Mouse (Mus musculus): ENCODE measurements around the gene Prss35.

Gene Prss35

DNA sequence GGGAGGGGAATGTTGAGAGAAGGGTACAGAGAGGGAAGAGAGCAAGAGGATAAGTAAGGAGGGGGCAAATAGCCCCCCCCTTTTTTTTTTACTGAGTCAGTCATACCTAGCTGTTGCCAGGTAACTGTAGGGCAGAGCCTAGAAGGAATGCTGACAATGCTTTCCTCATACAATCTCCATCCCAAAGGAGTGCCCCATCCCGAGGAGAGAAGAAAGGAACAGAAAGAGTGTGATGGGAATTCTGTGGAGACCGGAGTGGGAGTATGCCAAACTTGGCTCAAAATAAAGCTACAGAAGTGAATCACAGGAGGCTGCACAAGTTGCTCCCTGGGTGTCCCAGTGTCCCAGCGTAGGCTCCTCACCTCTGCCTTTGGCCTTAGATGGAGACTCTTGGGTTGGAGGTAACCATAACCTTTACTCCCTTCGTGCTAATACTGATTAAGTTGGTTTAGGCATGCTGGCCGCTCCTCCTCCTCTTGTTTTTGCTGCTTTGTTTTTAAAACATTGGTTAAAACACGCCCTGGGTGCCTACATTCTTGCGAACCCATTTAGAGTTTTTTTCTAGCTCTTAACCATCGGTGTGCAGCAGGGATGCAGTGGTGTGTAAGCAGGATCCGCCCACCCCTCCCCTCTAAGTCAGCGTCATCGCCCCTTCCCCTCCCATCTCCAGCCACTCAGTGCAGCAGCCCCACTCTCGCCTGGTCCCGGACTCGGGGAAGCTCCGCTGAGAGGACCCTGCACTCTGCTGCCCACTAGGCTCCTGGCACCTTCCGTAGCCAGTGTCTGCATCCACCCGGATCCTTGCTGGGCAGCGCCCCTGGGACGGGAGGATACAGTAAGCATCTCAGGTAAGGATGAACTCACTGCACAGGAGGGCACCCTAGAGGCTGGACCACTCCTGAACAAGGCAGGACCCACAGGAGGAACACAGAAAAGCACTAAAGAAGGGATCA lies at the start of gene Prss35:
Gene Prss35, plus strand, starts transcription at position 691 of the 953 bp plus-strand sequence.
- DNase-seq (ENCODE audit: low spot score), result no peak

DNA sequence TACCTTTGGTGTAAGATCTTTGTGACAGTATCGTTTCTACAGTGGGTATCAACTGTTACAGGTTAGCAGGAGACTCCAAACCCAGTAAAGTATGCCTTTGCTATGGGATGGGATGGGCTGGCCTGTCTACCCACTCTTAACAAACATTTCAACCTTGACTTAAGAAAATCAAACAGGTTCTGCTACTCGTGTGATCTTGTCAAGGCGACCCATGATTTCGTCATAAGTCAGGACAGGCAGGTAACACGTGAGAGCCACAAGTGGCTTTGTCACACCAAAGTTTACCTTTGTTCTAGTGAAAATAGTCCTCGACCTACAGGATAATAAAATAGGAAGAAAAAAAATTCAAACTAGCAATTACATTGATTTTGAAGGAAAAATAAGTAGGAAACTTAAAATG lies 49.5 kb upstream of the Prss35 start:
- DNase-seq (ENCODE audit: low spot score), result no peak

DNA sequence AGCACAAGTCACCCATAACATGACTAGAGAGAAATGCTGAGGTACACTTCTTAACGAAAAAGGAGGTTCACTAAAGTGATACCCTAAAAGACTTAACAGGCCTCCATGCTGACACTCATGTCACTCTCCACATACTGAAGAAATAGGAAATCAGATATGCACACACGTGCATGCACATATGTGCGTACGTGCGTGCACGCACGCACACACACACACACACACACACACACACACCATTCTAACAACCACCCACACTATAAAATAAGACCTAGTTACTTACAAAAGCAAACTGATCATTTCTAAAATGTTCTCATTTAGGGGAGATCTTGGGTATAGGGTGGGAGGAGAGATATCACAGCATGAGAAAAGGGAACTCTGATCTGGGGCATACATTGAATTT lies 48.8 kb upstream of the Prss35 start:
- DNase-seq (ENCODE audit: low spot score), result no peak

DNA sequence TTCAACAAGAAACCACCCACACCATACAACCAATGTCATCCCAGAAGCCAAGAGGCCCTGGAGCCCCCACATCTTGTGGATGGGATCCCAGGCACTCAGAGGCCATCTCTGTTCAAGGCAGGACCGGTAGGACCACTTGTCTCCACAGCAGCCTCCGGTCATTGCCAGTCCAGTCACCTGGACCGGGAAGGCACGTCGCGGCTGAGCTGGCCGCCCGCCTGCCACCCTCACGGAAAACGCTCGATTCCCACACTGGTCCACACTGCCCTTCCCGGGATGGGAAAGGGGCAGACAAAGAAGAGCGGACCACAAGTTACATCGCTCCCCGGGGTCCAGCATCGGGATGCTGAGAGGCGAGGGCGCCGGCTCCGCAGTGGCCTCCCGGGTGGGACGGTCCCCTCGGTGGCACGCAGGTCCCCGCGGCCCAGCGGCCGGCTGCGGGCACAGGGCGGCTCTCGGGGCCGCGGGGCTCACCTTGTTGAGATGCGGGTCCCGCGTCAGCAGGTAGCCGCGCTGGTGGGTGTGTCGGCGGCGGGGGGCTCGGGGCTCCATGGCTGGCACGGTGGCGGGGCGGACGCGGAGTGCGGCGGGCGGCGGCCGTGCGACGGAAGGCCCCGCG lies 48.1 kb upstream of the Prss35 start:
- peak; percentile 3 for DNase-seq (ENCODE audit: low spot score)

DNA sequence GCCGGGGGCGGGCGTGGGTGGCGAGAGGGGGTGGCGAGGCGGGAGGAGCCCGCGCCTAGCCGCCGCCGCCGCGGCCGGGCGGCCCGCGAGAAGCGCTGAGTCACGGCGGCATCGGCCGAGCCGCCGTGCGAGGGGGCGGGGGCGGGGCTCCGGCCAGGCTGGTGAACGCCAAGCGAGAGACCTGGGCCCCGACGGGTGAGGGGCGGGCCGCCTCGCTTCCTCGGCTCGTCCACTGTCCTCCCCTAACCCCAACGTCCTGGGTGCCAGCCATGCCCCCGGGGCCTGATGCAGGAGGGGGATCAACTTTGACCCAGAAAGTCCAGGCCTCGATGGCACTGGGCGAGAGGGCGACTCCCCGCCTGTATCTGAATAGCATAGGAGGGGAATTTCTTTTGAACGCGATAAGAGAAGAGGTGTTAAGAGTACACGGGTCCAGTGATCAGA lies 47.6 kb upstream of the Prss35 start, which contains the start of gene Me1:
Gene Me1, minus strand, starts transcription at position 136 of the 444 bp plus-strand sequence.
- DNase-seq (ENCODE audit: low spot score), result peak; percentile 43

DNA sequence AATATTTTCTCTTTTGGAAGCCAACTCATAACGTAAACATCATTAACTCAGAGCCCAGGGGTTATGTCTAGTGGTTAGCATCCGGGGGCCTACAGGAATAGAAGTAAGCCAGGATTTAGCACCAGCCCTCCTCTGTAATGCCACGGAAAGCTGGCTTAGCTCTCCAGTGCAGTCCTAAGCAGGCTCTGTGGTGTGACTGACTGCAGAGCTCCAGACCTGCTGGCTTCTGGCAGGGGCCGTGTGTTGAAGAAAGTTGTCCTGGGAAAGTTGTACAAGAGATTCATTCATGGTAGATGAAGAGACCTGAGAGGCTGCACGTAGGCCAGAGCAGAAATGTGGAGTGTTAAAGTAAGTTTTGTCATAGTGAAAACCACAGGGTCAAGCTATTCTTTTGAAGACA lies 42.2 kb upstream of the Prss35 start:
- no peak for DNase-seq (ENCODE audit: low spot score)

DNA sequence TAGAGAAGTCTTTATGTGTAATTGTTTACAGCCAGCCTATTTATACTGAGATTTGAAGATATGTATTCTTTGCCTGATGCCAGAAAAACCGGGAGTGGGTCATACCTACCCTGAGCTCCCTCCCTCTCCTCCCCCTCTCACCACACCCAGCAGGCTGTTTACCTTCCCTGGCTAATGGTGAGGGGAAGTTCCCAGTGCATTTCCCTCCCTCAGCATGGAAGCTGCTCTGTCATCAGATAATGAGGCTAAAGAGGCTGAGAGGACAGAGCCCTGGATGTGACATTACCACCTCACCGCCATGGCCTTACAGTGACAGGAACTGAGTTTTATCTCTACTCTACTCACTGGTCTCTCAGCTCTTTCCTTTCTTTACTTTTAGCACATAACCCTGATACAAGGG lies 41.6 kb upstream of the Prss35 start:
- DNase-seq (ENCODE audit: low spot score), result no peak

DNA sequence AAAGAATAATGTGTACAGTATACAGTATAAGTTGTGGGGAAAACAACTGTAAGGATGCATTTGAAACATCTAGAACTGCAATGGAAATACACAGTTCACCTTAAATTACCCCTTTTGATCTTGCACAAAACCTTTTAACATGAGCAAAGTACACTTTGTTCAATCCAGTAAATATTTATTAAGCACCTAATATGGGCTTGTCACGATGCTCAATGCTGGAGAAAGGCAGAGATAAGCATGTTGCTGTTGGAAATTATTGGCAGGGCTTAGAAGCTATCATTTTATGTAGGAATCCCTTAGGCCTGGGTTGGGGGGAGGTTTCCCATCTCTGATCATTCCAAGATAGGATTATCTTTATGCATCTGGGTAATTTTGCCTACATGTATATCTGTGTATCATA lies 36.0 kb upstream of the Prss35 start:
- no peak for DNase-seq (ENCODE audit: low spot score)

DNA sequence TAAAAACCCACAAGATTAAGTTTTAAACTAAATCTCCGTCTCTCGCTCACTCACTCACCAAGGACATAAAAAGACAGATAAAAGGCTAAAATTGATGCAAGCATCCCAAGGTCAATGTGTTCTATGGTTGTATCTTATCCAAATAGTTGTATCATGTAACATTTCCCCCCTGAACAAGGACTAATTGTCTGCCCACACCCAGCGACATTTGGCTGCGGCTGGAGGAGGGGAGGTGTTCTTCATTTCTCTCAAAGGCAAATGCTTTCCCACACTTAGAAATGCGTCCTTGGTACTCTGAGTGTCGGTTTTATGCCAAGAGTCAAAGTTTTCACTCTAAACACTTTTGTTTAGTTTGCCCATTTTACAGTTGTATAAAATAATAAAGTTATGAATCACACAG lies 34.5 kb upstream of the Prss35 start:
- DNase-seq (ENCODE audit: low spot score), result no peak

DNA sequence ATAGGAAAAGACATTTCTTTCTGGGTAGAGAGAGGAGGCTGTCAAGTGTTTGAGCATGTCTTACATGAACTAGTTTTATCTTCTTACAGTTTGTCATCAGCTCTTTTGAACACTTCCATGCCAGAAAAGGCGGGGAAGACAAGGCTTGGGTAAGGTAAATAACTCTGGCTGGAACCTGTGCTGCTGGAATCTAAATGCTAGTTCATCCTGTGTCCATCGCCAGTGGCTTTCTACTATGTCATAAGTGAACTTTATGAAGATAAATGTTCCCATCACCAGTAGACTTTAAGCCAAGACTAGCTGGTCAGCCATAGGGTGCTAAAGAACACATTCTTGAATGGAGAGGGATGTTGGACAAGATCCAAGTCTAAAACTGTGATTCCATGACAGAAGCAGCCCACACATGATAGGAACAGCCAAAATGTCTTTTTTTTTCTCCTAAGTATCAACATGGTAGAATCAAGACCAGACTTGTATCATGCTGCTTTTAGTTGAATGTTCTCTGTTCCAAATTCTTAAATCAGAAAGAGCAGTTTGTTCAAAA lies 33.3 kb upstream of the Prss35 start:
- no peak for DNase-seq (ENCODE audit: low spot score)

DNA sequence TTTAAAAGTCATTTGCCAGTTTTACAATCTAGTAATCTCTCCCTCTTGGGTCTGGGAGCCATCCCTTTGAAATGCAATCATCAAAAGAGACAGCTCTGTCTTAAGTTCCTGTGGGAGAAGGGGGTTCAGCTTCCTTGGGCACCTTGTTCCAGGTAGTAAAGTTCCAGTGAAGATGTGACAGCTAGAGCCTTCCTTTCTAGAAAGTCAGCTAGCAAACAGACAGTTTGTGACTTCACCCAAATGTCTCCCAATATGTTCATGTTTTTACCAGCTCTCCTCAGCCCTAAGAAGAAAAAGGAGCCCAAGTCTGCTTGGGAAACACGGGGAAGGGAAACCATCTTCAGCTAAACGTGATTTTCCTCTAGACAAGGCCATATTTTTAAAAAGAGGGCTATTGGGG lies 30.8 kb upstream of the Prss35 start:
- no peak for DNase-seq (ENCODE audit: low spot score)

DNA sequence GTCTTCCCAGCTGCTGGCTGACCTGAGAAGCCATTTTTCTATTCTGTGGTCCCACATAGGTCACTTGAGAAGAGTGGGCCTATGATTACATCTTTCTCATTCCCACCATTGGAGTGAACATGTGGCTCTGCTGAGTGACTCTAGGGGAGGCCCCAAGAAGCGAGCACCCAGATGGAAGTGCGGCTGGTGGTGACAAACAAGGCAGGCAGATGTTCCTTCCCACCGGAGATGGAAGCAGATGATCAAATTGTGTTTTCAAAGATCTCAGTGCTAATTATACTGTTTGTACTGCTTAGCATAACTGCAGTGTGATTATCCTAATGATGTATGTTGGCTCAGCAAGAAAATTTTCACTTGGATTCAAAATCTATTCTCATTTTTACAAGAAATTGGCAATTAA lies 29.4 kb upstream of the Prss35 start:
- no peak for DNase-seq (ENCODE audit: low spot score)

DNA sequence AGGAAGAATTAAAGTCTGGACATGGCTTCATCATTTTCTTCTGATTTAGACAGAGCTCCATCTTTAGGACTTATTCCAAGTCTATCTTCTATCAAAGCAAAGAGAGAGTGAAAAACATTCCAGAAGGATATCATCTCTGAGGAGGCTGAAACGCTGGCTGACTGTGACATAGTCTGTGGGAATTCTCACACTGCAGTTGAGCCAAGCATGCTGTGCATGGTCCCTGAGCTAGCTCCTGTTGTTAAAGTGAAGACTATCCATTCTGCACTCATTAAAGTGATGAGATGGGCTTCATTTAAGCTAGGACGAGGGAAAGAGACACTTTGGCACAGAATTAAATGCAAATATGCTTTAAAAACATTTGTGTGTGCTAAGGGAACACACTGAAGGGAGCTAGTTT lies 26.9 kb upstream of the Prss35 start:
- no peak for DNase-seq (ENCODE audit: low spot score)

DNA sequence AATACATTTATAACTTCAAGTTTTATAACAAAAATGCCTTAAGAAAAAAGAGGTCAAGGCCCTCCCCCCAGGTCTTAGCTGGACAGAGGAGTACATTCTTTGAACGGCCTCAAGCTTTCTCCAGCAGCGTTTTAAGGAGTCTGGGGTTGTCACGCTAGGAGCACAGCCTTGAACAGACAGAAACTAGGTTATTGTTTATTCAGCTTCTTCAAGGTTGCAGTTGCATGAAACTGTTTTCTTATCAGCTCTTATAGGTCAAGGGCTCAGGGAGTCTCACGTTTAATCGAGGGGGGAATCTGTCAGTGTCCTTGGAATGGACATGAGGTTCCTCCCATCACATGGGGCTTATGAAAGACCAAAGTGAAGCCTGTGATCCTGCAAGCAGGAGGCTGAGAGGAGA lies 26.3 kb upstream of the Prss35 start:
- no peak for DNase-seq (ENCODE audit: low spot score)

DNA sequence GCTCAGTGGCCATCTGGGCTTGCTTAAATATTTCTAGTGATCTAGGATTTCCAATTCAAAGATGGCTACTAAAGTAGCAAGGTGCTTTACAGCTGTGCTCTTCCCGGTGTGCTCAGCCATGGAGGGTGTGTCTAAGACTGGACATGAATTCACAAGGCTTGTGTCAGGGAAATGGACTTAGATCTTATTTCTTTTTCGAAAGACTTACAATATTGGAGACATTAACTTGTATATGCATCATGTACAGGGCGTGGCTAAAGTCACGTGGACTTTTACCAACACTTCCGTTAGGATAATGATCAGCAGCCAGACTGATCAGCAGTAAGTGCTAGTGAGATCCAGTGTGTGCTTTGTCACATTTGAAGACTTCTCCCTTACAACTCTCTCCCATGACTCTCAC lies 23.2 kb upstream of the Prss35 start:
- no peak for DNase-seq (ENCODE audit: low spot score)

DNA sequence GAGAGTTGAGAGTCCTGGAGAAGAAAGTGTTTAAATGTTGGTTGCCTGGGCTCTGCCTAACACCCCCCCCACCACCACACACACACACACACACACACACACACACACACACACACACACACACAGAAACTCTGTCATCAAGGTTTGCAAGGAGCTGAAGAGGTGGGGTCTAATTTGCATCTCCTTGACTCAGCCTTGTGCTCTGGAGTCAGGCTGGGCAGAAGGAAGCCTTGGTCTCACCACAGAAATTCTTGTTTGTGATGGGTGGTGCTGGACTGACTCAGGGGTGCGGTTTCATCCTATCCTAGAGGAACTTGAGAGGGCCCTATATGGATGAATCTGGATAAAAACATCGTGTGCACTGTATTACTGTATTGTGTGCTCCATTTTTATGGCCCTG lies 22.7 kb upstream of the Prss35 start:
- DNase-seq (ENCODE audit: low spot score), result no peak

DNA sequence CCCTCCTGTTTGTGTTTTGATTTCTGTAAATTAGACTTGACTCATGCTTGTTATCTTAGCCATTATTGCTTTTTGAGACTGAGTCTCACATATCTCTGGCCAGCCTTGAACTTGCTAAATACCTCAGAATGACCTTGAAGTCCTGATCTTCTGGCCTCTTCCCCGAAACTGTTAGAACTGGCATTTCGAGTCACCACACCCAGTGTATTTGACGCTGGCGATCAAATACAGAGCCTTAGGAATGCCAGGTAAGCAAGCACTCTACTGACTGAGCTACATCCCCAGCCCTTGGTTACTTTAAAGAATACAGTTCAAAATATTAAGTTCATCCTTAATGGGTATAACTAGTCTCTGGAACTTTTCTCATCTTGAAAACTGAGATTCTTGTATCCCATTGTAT lies 18.4 kb upstream of the Prss35 start:
- DNase-seq (ENCODE audit: low spot score), result no peak

DNA sequence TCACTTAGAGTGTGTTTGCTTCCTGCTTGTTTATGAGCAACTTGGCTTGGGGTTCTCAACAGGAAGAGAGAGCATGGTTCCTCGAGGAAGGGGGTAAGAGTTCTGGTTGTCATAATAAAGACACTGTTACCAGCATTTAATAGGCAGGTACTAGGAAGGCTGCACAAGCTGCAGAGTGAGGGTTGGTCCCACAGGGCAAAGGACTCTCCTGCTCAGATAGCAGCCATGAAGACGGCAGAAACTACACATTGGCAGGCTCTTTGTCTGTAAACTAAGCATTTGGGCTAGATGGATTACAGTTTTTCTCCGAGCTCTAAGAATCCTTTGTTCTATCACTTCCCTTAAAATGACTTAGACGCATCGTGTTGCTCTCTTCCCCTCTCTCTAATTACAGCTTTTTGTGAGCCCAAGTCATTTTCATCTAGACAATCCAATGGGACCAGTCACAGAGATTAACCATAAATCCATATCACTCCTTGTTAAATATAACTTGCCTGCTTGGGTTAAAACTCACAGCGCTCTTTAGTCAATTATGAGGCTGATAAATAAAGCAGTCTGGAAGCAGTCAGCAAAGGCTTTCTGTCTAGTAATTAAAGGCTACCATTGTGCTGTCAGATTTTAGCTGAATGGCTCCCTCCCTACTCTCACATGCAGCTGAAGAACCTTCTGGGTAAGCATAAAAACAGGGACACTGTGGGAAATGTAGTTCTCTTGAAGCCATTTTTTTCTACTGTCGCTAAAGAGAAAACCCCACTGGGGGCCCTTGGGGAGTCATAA lies 17.7 kb upstream of the Prss35 start:
- no peak for DNase-seq (ENCODE audit: low spot score)

DNA sequence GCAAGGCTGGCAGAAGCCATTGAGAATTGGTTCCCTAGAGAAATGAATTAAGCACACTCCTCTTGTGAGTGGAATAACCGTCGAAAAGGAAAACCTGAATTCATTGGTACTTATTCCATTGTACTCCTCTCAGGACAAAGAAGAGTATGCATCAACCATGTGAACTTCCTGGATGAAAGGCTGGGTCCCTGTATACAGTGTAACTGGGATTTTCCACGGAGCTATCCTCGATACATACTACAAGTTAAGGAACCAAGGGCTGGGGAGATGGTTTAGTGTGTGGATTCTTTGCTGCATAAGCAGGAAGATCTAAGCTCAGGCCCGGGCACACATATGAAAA lies 17.1 kb upstream of the Prss35 start:
- DNase-seq (ENCODE audit: low spot score), result no peak

DNA sequence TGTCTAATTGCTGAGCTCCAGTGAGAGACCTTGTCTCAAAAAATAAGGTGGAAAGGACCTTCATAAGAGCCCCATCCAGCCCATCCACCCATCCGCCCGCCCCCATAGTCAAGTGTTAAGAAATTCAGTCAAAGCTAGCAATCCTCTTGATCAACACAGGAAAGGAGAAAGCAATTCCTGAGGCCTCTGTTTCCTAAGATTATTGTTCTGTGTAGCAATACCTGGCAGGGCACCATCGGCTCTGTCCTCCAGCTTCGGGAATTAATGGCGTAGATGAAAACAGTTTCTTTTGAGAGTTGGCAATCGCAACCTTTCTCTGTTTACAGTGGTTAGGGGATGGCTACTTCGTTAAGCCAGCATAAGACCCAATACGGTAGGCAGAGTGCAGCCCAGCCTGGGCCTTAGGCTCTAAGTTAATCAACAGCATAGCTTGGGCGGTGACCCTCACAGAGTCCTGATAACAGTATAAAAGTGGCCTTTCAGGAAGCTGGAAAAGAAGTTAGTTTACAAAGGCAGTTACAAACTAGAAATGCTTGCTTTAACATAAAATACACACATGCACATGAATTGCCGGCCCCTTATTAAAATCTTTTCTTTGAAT lies 15.1 kb upstream of the Prss35 start:
- DNase-seq (ENCODE audit: low spot score), result no peak

DNA sequence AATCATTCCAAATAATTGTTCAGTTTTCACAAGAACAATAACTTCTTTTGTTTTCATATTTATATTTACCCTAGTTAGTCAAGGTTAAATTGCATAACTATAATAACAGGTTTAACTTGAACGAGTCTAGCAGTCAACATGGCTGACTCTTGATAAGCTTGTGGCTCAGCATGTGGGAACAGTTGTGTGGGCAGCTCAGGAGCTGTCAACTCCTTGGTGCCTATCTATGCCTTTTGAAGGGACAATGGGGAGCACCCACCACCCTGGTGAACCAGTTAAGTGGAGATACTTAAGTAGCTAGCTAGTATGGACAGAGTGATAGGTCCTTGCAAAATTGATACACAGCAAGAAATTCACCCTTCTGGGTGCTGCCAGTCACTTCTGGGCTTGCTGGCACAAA lies 14.4 kb upstream of the Prss35 start:
- DNase-seq (ENCODE audit: low spot score), result no peak

DNA sequence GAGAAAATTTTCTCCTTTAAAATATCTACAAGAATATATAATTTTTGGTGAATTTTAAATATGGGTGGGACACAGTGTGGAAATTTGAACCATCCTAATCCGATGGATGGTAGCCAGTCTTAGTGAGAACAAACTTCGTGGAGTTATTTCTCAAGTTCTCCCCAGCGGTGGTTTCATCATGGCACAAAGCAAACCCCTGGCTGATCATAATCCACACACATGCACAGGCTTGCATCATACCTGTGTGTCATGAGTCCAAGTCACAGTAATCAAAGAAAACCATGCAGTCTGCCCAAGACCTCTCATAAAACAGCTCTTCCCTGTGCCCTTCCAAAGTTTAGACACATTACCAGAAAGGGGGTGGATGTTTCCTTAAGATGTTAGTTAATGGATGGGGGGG lies 13.6 kb upstream of the Prss35 start:
- DNase-seq (ENCODE audit: low spot score), result no peak

All from c-Kit-positive CD71-positive TER-119-positive erythroid progenitor cells, embryonic 14.5 days (primary cell).